Mouse (Mus musculus) large intestine, adult 2 months (tissue): Measurements from ENCODE around the gene Nckap5. TPM values are rescaled to one million over a fixed set of nuclear protein-coding genes. Genes with fewer than 3 reads are reported as not detected.

Source experiments
- DNase-seq: peaks from one replicate; pipeline ENCODE4 v3.0.0-alpha.2; 2012; ENCODE audit warnings: low read depth, low spot score
- WGBS: fragments of 180-500 bp; shearing (Covaris S2); methylation state at CpG from one replicate; pipeline ENCODE4 v1.1.7; 2018; 5-methylcytosine and 5-hydroxymethylcytosine counted together
- polyA plus RNA-seq: library from polyadenylated mRNA; depleted of rRNA; stranded (reverse); fragments of >200 nt; gene quantifications from 2 replicates; pipeline ENCODE4 v1.2.3, GENCODE M21; 2012

Gene Nckap5
- polyA plus RNA-seq, 1 experiment, result 4.3 TPM

- 92% methylated on average over 1 of the region's 1 CpGs for WGBS
- DNase-seq, result no peak
Observed at GRCm38 (mm10) chr1:126721917-126722316, 108.7 kb downstream of the Nckap5 start.

- WGBS, result 28% methylated on average over 5 of the region's 5 CpGs
- no peak for DNase-seq
Observed at GRCm38 (mm10) chr1:126719733-126720348, 110.8 kb downstream of the Nckap5 start.

GRCm38 (mm10) chr1:126706611-126707010, 124.0 kb downstream of the Nckap5 start:
- DNase-seq, result no peak
- 96% methylated on average over 16 of the region's 16 CpGs for WGBS

- WGBS, result 90% methylated on average over 4 of the region's 4 CpGs
- no peak for DNase-seq
Observed at GRCm38 (mm10) chr1:126700978-126701320, 129.7 kb downstream of the Nckap5 start.

- 73% methylated on average over 8 of the region's 8 CpGs for WGBS
Observed at GRCm38 (mm10) chr1:126700063-126700977, 130.3 kb downstream of the Nckap5 start.

GRCm38 (mm10) chr1:126693585-126693984, 137.0 kb downstream of the Nckap5 start:
- no peak for DNase-seq
- 81% methylated on average over 7 of the region's 7 CpGs for WGBS

More at GRCm38 (mm10) chr1:126700063-126700977, 130.3 kb downstream of the Nckap5 start:
- no peak for DNase-seq

- no peak for DNase-seq
- WGBS, result 41% methylated on average over 5 of the region's 5 CpGs
Observed at GRCm38 (mm10) chr1:126688593-126688992, 142.0 kb downstream of the Nckap5 start.

GRCm38 (mm10) chr1:126686678-126687077, 143.9 kb downstream of the Nckap5 start:
- WGBS, result 96% methylated on average over 2 of the region's 2 CpGs
- DNase-seq, result no peak

- DNase-seq, result no peak
- WGBS, result 14% methylated on average over 11 of the region's 11 CpGs
Observed at GRCm38 (mm10) chr1:126683621-126684445, 146.8 kb downstream of the Nckap5 start.

- 67% methylated on average over 8 of the region's 8 CpGs for WGBS
- DNase-seq, result no peak
Observed at GRCm38 (mm10) chr1:126681773-126682172, 148.8 kb downstream of the Nckap5 start.

- DNase-seq, result no peak
- WGBS, result 75% methylated on average over 1 of the region's 1 CpGs
Observed at GRCm38 (mm10) chr1:126679348-126679747, 151.3 kb downstream of the Nckap5 start.

- 33% methylated on average over 4 of the region's 4 CpGs for WGBS
- peak; percentile 21 for DNase-seq
Observed at GRCm38 (mm10) chr1:126677280-126677679, 153.3 kb downstream of the Nckap5 start.

- 14% methylated on average over 1 of the region's 1 CpGs for WGBS
- DNase-seq, result no peak
Observed at GRCm38 (mm10) chr1:126676769-126677168, 153.8 kb downstream of the Nckap5 start.

GRCm38 (mm10) chr1:126675142-126675541, 155.5 kb downstream of the Nckap5 start:
- no peak for DNase-seq
- 84% methylated on average over 1 of the region's 1 CpGs for WGBS

- WGBS, result 52% methylated on average over 2 of the region's 2 CpGs
- DNase-seq, result no peak
Observed at GRCm38 (mm10) chr1:126673238-126673637, 157.4 kb downstream of the Nckap5 start.

GRCm38 (mm10) chr1:126670507-126670906, 160.1 kb downstream of the Nckap5 start:
- DNase-seq, result no peak
- 89% methylated on average over 3 of the region's 3 CpGs for WGBS

GRCm38 (mm10) chr1:126660098-126660999, 170.2 kb downstream of the Nckap5 start:
- no peak for DNase-seq
- 75% methylated on average over 7 of the region's 7 CpGs for WGBS

- 87% methylated on average over 11 of the region's 11 CpGs for WGBS
- DNase-seq, result no peak
Observed at GRCm38 (mm10) chr1:126658731-126659130, 171.9 kb downstream of the Nckap5 start.

- 59% methylated on average over 2 of the region's 2 CpGs for WGBS
- no peak for DNase-seq
Observed at GRCm38 (mm10) chr1:126656246-126656645, 174.4 kb downstream of the Nckap5 start.
